Mouse (Mus musculus) testis, adult 2 months (tissue): ENCODE results near the gene Cox5a. TPM values are rescaled to one million over a fixed set of nuclear protein-coding genes. Genes with fewer than 3 reads are reported as not detected.

ENCODE experiments used
- H3K27ac ChIP-seq: fragments of 200-500 bp; 2 replicates; pipeline ENCODE4 v1.5.1; 2012; ENCODE audit warnings: low read depth, low read length; ENCODE audit not compliant: control insufficient read depth, insufficient read depth
- H3K27me3 ChIP-seq: fragments of 200-500 bp; 2 replicates; pipeline ENCODE4 v1.6.1; 2012; ENCODE audit warnings: mild to moderate bottlenecking, low read length, moderate library complexity; ENCODE audit not compliant: control insufficient read depth, insufficient read depth
- H3K36me3 ChIP-seq: fragments of 200-500 bp; 2 replicates; pipeline ENCODE4 v1.6.1; 2012; ENCODE audit warnings: mild to moderate bottlenecking, low read length; ENCODE audit not compliant: control insufficient read depth, insufficient read depth
- H3K4me1 ChIP-seq: fragments of 200-500 bp; 2 replicates; pipeline ENCODE4 v1.6.1; 2012; ENCODE audit warnings: low read length; ENCODE audit not compliant: control insufficient read depth, insufficient read depth
- H3K4me3 ChIP-seq: fragments of 200-500 bp; 2 replicates; pipeline ENCODE4 v1.5.1; 2012; ENCODE audit warnings: low read depth, mild to moderate bottlenecking, low read length, moderate library complexity, mixed read lengths; ENCODE audit not compliant: control insufficient read depth
- CTCF ChIP-seq: fragments of 200-500 bp; IDR thresholded peaks from 2 replicates; pipeline ENCODE4 v1.5.1; 2012; ENCODE audit warnings: low read depth, mild to moderate bottlenecking, inconsistent platforms, low read length, moderate library complexity; ENCODE audit not compliant: control insufficient read depth, insufficient read depth, insufficient replicate concordance
- POLR2A ChIP-seq: fragments of 200-500 bp; IDR thresholded peaks from 2 replicates; pipeline ENCODE4 v1.6.1; 2012; ENCODE audit warnings: low read depth, mild to moderate bottlenecking, inconsistent platforms, low read length, moderate library complexity; ENCODE audit not compliant: control insufficient read depth
- polyA plus RNA-seq: library from polyadenylated mRNA; depleted of rRNA; stranded (reverse); fragments of >200 nt; gene quantifications from 2 replicates; pipeline ENCODE4 v1.2.3, GENCODE M21; 2012

The Cox5a gene
- polyA plus RNA-seq, 1 experiment, result 335 TPM

DNA sequence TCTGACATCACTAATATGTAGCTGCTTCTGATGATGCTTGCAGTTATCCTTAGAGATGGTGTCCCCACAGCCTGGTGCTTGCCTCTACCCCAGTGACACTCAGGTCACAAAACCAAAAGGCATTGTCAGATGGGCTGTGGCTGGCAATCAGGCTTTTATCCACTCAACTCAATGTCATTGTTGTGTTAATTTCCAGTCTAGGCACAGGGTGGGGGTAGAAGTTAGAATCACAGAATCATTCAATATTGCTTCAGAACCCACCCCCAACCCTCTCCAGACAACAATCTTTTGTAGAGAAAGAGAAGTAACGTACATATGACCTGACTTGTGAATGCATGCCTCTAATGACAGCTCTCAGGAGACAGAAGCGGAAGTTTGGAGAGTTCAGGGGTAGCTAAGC is 10.5 kb upstream of the Cox5a start:
- no peak overlapping the region for H3K27ac ChIP-seq
- TF ChIP-seq CTCF, result no peak
- H3K27me3 ChIP-seq, result no peaks in the 10 kb centered on the region
- H3K36me3 ChIP-seq, result no peaks in the 10 kb centered on the region
- no peaks in the 10 kb centered on the region for H3K4me1 ChIP-seq
- H3K4me3 ChIP-seq, result no peak overlapping the region

DNA sequence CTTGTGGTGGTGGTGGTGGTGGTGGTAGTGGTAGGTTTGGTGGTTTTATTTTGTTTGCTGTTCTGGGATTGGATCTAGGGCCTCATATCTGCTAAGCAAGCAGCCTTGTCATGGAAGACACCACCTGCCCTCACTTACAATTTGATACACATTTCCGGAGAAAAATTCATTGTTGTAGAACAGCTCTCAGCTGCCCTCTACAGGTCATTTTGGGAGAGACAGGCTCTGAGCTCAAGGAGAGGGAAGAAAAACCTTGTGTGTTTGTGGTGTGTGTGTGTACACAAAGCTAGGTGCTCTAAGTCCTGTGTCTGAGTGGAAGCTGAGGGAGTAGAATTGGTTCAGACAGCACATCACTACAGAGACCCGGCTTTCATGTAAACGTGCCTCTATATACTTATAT is 4.0 kb upstream of the Cox5a start:
- no peak for TF ChIP-seq POLR2A
- no peak overlapping the region for H3K4me3 ChIP-seq
- no peak overlapping the region for H3K27ac ChIP-seq
- H3K27me3 ChIP-seq, result no peaks in the 10 kb centered on the region
- H3K36me3 ChIP-seq, result no peaks in the 10 kb centered on the region
- H3K4me1 ChIP-seq, result peaks cover 2% of the 10 kb centered on the region

DNA sequence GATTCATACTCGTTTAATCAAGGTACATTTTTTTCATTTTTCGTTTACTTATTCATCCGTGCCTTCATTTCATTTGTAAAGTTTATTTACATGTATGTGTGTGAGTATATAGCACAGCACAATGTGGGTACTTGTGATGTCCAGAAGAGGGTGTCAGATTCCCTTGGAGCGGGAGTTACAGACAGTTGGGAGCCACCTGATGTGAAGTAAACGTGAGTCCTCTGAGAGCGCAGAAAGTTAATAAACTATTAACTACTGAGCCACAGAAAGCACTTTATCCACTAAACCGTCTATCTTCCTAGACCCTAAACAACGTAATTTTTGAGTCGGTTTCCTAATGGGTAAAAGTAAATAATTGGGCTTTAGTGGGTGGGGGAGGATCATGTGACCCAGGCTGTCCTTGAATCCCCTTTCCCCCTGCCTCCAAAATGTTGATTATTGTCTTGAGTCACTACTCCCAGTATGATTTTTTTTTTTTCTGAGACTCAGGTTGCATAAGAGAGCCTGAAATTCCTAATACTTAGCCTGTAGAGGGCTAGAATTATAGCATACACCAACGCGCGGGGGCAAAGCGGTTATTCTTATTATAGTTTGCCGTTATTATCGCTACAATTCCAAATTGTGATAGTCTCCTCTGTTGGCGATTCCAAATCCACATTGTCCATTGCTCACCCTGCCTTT is 559 bp upstream of the Cox5a start:
- Histone ChIP-seq H3K27me3 (no peaks in the 10 kb centered on the region), H3K27ac (peak overlapping the region; percentile 53; the same call in 1 of the 2 replicates), H3K4me1 (peaks cover 4% of the 10 kb centered on the region), H3K4me3 (peak overlapping the region; percentile 95), H3K36me3 (no peaks in the 10 kb centered on the region)
- TF ChIP-seq CTCF, result no peak
- no peak for TF ChIP-seq POLR2A

DNA sequence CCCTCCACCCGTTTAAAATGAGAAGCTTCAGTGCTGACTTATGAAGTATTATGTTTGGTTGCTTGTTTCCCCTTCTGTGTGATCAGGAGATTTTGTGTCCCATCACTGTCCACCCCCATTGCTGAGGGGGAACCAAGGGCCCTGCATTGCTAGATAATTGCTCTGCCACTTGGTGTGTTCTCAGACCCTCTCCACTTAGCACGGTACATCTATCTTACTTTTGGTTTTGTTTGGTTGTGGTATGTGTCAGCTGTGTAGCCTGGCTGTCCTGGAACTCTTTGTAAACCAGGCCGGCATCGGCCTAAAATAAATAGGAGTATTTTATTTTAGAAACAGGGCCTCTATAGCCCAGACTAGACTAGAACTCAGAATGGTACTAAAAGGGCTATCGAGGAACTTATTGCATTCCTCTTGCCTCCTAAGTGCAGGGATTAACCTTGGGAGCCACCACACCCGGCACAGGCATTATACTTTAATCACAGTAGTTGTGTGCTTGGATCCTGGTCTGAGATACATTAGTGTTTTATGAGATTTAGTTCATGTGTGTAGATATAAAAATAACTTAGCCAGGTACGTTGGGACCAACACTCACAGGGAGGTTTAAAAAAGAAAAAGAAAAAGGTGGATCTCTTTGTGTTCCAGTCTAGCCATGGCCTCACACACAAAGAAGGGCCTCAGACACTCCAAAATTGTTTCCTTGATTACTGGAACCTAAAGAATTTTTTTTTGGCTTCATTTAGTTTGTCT is 1.2 kb downstream of the Cox5a start:
- peaks cover 4% of the 10 kb centered on the region for H3K4me1 ChIP-seq
- TF ChIP-seq CTCF, result no peak
- no peak for TF ChIP-seq POLR2A
- no peaks in the 10 kb centered on the region for H3K27me3 ChIP-seq
- peak overlapping the region; percentile 22; the same call in 1 of the 2 replicates for H3K27ac ChIP-seq
- no peaks in the 10 kb centered on the region for H3K36me3 ChIP-seq
- H3K4me3 ChIP-seq, result peak overlapping the region; percentile 95

DNA sequence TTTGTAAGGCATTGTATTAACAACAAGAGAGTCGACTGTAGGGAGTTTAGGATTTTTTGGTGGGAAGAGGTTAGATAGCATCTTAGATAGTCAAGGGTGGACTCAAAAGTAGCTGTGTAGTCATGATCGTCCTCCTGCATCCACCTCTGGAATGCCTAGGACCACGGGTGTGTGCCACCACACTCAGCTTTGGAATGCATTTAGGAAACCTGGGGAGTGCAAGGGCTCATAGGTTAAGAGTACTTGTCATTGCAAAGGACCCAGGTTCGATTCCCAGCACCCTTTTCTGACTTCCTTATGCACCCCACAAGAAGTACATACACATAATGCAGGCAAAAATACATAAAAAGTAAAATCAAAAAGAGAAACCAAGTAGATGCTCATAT is 1.8 kb downstream of the Cox5a start:
- Histone ChIP-seq H3K27me3 (no peaks in the 10 kb centered on the region), H3K4me3 (no peak overlapping the region), H3K4me1 (peaks cover 4% of the 10 kb centered on the region), H3K36me3 (no peaks in the 10 kb centered on the region), H3K27ac (no peak overlapping the region)
- TF ChIP-seq POLR2A, result no peak

DNA sequence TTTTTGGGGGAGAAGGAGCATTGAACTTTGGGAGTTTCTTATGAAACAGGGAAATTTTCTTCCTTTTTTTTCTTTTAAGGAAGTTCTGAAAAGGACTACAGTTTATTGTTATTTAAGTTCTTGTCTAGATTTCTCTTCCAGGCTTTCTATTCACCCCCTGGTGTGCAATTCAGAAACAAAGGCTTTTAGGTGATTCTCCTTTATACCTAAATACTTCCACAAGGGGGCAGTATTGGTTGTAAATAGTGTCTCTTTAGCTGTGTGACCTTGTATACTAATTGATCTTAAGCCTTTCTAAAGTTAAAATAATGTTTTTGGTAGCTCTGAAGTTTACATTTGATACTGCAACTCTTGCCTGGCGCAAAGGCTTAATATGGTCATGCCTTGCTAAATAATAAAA is 2.7 kb downstream of the Cox5a start:
- H3K4me3 ChIP-seq, result no peak overlapping the region
- no peak overlapping the region for H3K27ac ChIP-seq
- no peaks in the 10 kb centered on the region for H3K27me3 ChIP-seq
- no peaks in the 10 kb centered on the region for H3K36me3 ChIP-seq
- peaks cover 4% of the 10 kb centered on the region for H3K4me1 ChIP-seq
- no peak for TF ChIP-seq CTCF
- TF ChIP-seq POLR2A, result no peak

DNA sequence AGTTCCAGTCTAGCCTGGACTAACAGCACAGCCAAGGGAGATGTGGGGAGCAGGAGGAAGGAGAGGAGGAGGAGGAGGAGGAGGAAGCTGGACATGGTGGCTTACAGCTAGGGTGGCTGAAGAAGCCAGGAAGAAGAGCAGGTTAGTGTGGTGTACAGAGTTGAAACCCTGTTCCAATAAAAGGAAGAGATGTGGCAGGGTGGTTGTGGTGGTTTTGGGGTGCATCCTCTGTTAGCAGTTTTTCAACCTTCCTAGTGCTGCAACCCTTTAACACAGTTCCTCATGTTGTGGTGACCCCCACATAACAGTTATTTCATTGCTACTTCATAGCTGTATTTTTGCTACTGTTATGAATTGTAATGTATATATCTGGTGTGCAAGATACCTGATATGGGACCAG is 3.4 kb downstream of the Cox5a start:
- no peak overlapping the region for H3K4me3 ChIP-seq
- no peak overlapping the region for H3K27ac ChIP-seq
- no peaks in the 10 kb centered on the region for H3K27me3 ChIP-seq
- no peaks in the 10 kb centered on the region for H3K36me3 ChIP-seq
- H3K4me1 ChIP-seq, result peaks cover 4% of the 10 kb centered on the region
- no peak for TF ChIP-seq CTCF
- no peak for TF ChIP-seq POLR2A
